Mouse (Mus musculus) small intestine, adult 2 months (tissue): ENCODE measurements around the gene Nr2c2ap. TPM values are rescaled to one million over a fixed set of nuclear protein-coding genes. Genes with fewer than 3 reads are reported as not detected.

ENCODE experiments used
- H3K27ac ChIP-seq: fragments of 200-500 bp; 2 replicates; pipeline ENCODE4 v1.5.1; 2012; ENCODE audit warnings: low read depth, low read length, control low read depth, inconsistent platforms; ENCODE audit not compliant: insufficient read depth
- H3K27me3 ChIP-seq: fragments of 200-500 bp; 2 replicates; pipeline ENCODE4 v1.6.1; 2012; ENCODE audit warnings: mild to moderate bottlenecking, moderate library complexity, low read length, inconsistent platforms; ENCODE audit not compliant: control insufficient read depth, insufficient read depth
- H3K36me3 ChIP-seq: fragments of 200-500 bp; 2 replicates; pipeline ENCODE4 v1.6.1; 2012; ENCODE audit warnings: mild to moderate bottlenecking, low read length, control low read depth, inconsistent platforms; ENCODE audit not compliant: control insufficient read depth, insufficient read depth
- H3K4me1 ChIP-seq: fragments of 200-500 bp; 2 replicates; pipeline ENCODE4 v1.6.1; 2012; ENCODE audit warnings: low read length, inconsistent platforms, mixed read lengths; ENCODE audit not compliant: control insufficient read depth, insufficient read depth, insufficient read length
- H3K4me3 ChIP-seq: fragments of 200-500 bp; 2 replicates; pipeline ENCODE4 v1.5.1; 2012; ENCODE audit warnings: low read depth, mild to moderate bottlenecking, control low read depth, inconsistent platforms, low read length, moderate library complexity
- CTCF ChIP-seq: fragments of 200-500 bp; IDR thresholded peaks from 2 replicates; pipeline ENCODE4 v1.5.1; 2012; ENCODE audit warnings: low read depth, mild to moderate bottlenecking, control low read depth, inconsistent platforms, low read length, moderate library complexity, mixed read lengths; ENCODE audit not compliant: insufficient replicate concordance, insufficient read length; ENCODE audit errors: extremely low read depth
- POLR2A ChIP-seq: fragments of 200-500 bp; IDR thresholded peaks from 2 replicates; pipeline ENCODE4 v1.6.1; 2012; ENCODE audit warnings: low read depth, mild to moderate bottlenecking, control low read depth, inconsistent platforms, low read length, moderate library complexity
- WGBS: fragments of 180-500 bp; shearing (Covaris S2); methylation state at CpG from one replicate; pipeline ENCODE4 v1.1.7; 2018; 5-methylcytosine and 5-hydroxymethylcytosine counted together
- polyA plus RNA-seq: library from polyadenylated mRNA; depleted of rRNA; stranded (reverse); fragments of >200 nt; gene quantifications from 2 replicates; pipeline ENCODE4 v1.2.3, GENCODE M21; 2012

Gene Nr2c2ap
- polyA plus RNA-seq, 1 experiment, result 9.2 TPM

DNA sequence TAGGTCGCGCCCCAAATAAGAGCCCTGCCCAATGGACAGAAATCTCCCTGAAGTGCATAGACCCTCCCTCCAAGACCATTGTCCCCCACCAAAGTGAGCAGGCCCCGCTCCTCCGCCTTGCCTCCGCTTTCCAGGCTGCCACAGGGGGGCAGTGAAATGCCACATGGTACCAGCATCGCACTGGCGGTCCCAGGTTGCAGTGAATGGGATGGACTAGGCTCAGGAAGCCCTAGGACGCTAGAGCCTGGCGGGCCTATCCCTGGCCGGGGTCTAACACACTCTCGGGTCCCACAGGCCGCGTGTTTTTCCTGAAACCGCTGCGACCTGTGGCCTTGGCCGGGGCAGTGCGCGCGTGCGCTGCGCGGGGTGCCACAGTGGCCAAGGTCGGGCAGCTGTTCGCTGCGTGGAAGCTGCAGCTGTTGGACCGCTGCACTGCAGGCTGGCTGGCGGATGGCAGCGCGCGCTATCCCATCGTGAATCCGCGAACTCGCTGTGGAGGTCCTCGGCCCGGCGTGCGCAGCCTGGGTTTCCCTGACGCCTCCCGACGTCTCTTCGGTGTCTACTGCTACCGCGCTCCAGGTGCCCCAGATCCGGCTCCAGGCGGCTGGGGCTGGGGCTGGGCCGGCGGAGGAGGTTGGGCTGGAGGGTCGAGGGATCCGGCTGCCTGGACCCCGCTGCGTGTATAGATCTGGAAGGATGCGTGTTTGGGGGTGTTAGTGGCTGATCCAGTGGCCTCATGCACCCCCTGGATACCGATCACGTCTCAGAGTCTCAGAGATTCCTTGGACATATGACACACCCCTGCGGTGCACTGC, 43.1 kb upstream of the Nr2c2ap start:
- TF ChIP-seq CTCF (no peak; the same call in 1 of the 2 replicates), POLR2A (no peak)
- H3K4me3 ChIP-seq, result peak overlapping the region; percentile 45
- H3K4me1 ChIP-seq, result peaks cover 21% of the 10 kb centered on the region
- H3K27me3 ChIP-seq, result peaks cover 56% of the 10 kb centered on the region
- WGBS, result 8% methylated on average over 56 of the region's 56 CpGs
- H3K36me3 ChIP-seq, result no peaks in the 10 kb centered on the region
- H3K27ac ChIP-seq, result no peak overlapping the region

GRCm38 (mm10) chr8:70089296-70089960, 41.7 kb upstream of the Nr2c2ap start:
- H3K36me3 ChIP-seq, result no peaks in the 10 kb centered on the region
- no peak overlapping the region for H3K27ac ChIP-seq
- TF ChIP-seq POLR2A, result no peak
- no peak for TF ChIP-seq CTCF
- WGBS, result 63% methylated on average over 9 of the region's 9 CpGs
- peaks cover 46% of the 10 kb centered on the region for H3K27me3 ChIP-seq
- H3K4me1 ChIP-seq, result peaks cover 12% of the 10 kb centered on the region
- no peak overlapping the region for H3K4me3 ChIP-seq

GRCm38 (mm10) chr8:70092786-70093185, 38.3 kb upstream of the Nr2c2ap start:
- Histone ChIP-seq H3K27ac (no peak overlapping the region), H3K27me3 (peaks cover 24% of the 10 kb centered on the region), H3K4me3 (no peak overlapping the region), H3K36me3 (no peaks in the 10 kb centered on the region), H3K4me1 (peaks cover 3% of the 10 kb centered on the region; the same call in 1 of the 2 replicates)
- WGBS, result 57% methylated on average over 8 of the region's 8 CpGs
- TF ChIP-seq CTCF, result no peak
- no peak for TF ChIP-seq POLR2A

DNA sequence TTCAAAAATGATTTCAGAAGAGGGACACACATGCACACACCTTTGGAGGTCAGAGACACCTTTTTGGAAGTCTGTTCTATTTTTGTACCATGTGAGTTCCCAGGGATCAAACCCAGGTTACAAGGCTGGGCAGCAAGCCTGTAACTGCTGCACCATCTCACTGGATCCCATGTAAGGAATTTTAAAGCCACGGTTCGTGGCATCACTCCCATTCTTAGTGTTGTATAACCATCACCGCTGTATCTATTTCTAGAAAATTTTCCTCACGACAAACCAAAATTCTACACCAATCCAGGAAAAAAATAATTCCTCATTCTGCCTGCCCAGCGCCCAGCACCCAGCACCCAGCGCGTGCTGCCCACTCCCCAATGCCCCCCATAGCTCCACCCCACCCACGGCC, 31.9 kb upstream of the Nr2c2ap start:
- Histone ChIP-seq H3K4me1 (no peaks in the 10 kb centered on the region), H3K36me3 (no peaks in the 10 kb centered on the region), H3K4me3 (no peak overlapping the region), H3K27ac (no peak overlapping the region), H3K27me3 (no peaks in the 10 kb centered on the region)
- WGBS, result 60% methylated on average over 8 of the region's 8 CpGs
- no peak for TF ChIP-seq POLR2A
- no peak for TF ChIP-seq CTCF

DNA sequence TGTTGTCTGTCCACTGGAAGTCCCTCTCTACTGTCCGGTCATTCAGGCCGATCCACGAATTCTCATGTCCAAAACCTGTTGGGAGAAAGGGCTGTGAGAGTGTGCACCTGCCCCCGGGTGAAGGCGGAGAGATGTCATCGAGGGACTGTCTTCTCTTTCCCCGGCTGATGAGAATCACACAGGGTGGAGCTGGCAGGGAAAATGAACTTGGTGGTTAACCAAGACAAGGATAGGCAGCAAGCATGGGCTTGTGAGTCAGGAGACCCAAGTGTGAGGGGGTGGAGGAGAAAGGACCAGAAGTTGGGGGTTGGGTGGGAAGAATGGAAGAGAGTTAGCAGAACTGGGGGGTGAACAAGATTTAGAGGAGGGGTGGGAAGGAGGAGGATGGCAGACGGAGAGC, 30.9 kb upstream of the Nr2c2ap start:
- no peak for TF ChIP-seq POLR2A
- TF ChIP-seq CTCF, result no peak
- H3K27me3 ChIP-seq, result no peaks in the 10 kb centered on the region
- 73% methylated on average over 8 of the region's 8 CpGs for WGBS
- H3K27ac ChIP-seq, result no peak overlapping the region
- no peak overlapping the region for H3K4me3 ChIP-seq
- no peaks in the 10 kb centered on the region for H3K4me1 ChIP-seq
- no peaks in the 10 kb centered on the region for H3K36me3 ChIP-seq

GRCm38 (mm10) chr8:70104506-70104905, 26.6 kb upstream of the Nr2c2ap start:
- TF ChIP-seq POLR2A, result no peak
- TF ChIP-seq CTCF, result peak; percentile 65; the same call in 1 of the 2 replicates
- no peaks in the 10 kb centered on the region for H3K4me1 ChIP-seq
- no peak overlapping the region for H3K4me3 ChIP-seq
- no peaks in the 10 kb centered on the region for H3K36me3 ChIP-seq
- no peaks in the 10 kb centered on the region for H3K27me3 ChIP-seq
- WGBS, result 7% methylated on average over 6 of the region's 6 CpGs
- no peak overlapping the region for H3K27ac ChIP-seq

- Histone ChIP-seq H3K27me3 (no peaks in the 10 kb centered on the region), H3K36me3 (no peaks in the 10 kb centered on the region), H3K4me3 (no peak overlapping the region), H3K4me1 (no peaks in the 10 kb centered on the region; the same call in 1 of the 2 replicates), H3K27ac (no peak overlapping the region)
- TF ChIP-seq CTCF (no peak), POLR2A (no peak)
- WGBS, result 63% methylated on average over 7 of the region's 7 CpGs
Observed at GRCm38 (mm10) chr8:70104922-70105321, 26.2 kb upstream of the Nr2c2ap start.
